Mouse (Mus musculus): ENCODE results near the gene Pacsin1. TPM values are rescaled to one million over a fixed set of nuclear protein-coding genes. Genes with fewer than 3 reads are reported as not detected.

Pacsin1 gene
- polyA plus RNA-seq, 1 experiment from 2014 or later = 0.20 TPM

- no peak overlapping the region for H3K4me2 ChIP-seq
- WGBS (ENCODE audit: insufficient replicate concordance) = 45% methylated on average over 5 of the region's 5 CpGs
- no peak overlapping the region for H3K27ac ChIP-seq
- peaks cover 9% of the 10 kb centered on the region for H3K4me1 ChIP-seq
- H3K4me3 ChIP-seq = no peak overlapping the region
- H3K36me3 ChIP-seq = no peaks in the 10 kb centered on the region
- no peaks in the 10 kb centered on the region for H3K9me3 ChIP-seq (replicated peaks)
- H3K9ac ChIP-seq = no peak overlapping the region
- ATAC-seq = no peak
- H3K27me3 ChIP-seq (replicated peaks) = peaks cover 83% of the 10 kb centered on the region
These were observed 62.9 kb downstream of the Pacsin1 start for GRCm38 (mm10) chr17:27718250-27718649.

- no peaks in the 10 kb centered on the region for H3K36me3 ChIP-seq
- H3K9me3 ChIP-seq (replicated peaks) = no peaks in the 10 kb centered on the region
- peaks cover 83% of the 10 kb centered on the region for H3K27me3 ChIP-seq (replicated peaks)
- no peak for ATAC-seq
- no peak overlapping the region for H3K9ac ChIP-seq
- H3K4me2 ChIP-seq = no peak overlapping the region
- peaks cover 9% of the 10 kb centered on the region for H3K4me1 ChIP-seq
- no peak overlapping the region for H3K27ac ChIP-seq
- WGBS (ENCODE audit: insufficient replicate concordance) = 52% methylated on average over 14 of the region's 14 CpGs
- H3K4me3 ChIP-seq = no peak overlapping the region
These were observed 64.4 kb downstream of the Pacsin1 start for GRCm38 (mm10) chr17:27719663-27720062.

GRCm38 (mm10) chr17:27720326-27720725 is 65.0 kb downstream of the Pacsin1 start:
- Histone ChIP-seq H3K36me3 (no peaks in the 10 kb centered on the region), H3K9ac (no peak overlapping the region), H3K9me3 (replicated peaks) (no peaks in the 10 kb centered on the region), H3K4me2 (no peak overlapping the region), H3K4me1 (peaks cover 13% of the 10 kb centered on the region), H3K27ac (no peak overlapping the region), H3K27me3 (replicated peaks) (peaks cover 86% of the 10 kb centered on the region), H3K4me3 (no peak overlapping the region)
- WGBS (ENCODE audit: insufficient replicate concordance) = 50% methylated on average over 9 of the region's 9 CpGs
- ATAC-seq = no peak

- Histone ChIP-seq H3K27me3 (replicated peaks) (peaks cover 91% of the 10 kb centered on the region), H3K36me3 (no peaks in the 10 kb centered on the region), H3K4me2 (no peak overlapping the region), H3K9me3 (replicated peaks) (no peaks in the 10 kb centered on the region), H3K9ac (no peak overlapping the region), H3K4me3 (no peak overlapping the region), H3K4me1 (peaks cover 20% of the 10 kb centered on the region), H3K27ac (no peak overlapping the region)
- no peak for ATAC-seq
- WGBS (ENCODE audit: insufficient replicate concordance) = 66% methylated on average over 9 of the region's 9 CpGs
These were observed 65.9 kb downstream of the Pacsin1 start for GRCm38 (mm10) chr17:27721125-27721664.

GRCm38 (mm10) chr17:27724327-27724726 is 69.0 kb downstream of the Pacsin1 start:
- ATAC-seq = no peak
- Histone ChIP-seq H3K27me3 (replicated peaks) (peaks cover 61% of the 10 kb centered on the region), H3K9me3 (replicated peaks) (no peaks in the 10 kb centered on the region), H3K36me3 (no peaks in the 10 kb centered on the region), H3K4me3 (no peak overlapping the region), H3K4me2 (no peak overlapping the region), H3K9ac (no peak overlapping the region), H3K4me1 (peaks cover 15% of the 10 kb centered on the region), H3K27ac (no peak overlapping the region)
- 26% methylated on average over 3 of the region's 3 CpGs for WGBS (ENCODE audit: insufficient replicate concordance)

GRCm38 (mm10) chr17:27725011-27725410 is 69.7 kb downstream of the Pacsin1 start:
- ATAC-seq = no peak
- Histone ChIP-seq H3K4me3 (no peak overlapping the region), H3K4me1 (peaks cover 15% of the 10 kb centered on the region), H3K4me2 (no peak overlapping the region), H3K27ac (no peak overlapping the region), H3K36me3 (no peaks in the 10 kb centered on the region), H3K9me3 (replicated peaks) (no peaks in the 10 kb centered on the region), H3K27me3 (replicated peaks) (peaks cover 54% of the 10 kb centered on the region), H3K9ac (no peak overlapping the region)
- 29% methylated on average over 10 of the region's 10 CpGs for WGBS (ENCODE audit: insufficient replicate concordance)

- peaks cover 50% of the 10 kb centered on the region for H3K27me3 ChIP-seq (replicated peaks)
- no peak overlapping the region for H3K27ac ChIP-seq
- WGBS (ENCODE audit: insufficient replicate concordance) = 24% methylated on average over 10 of the region's 10 CpGs
- no peak for ATAC-seq
- H3K36me3 ChIP-seq = no peaks in the 10 kb centered on the region
- H3K4me3 ChIP-seq = no peak overlapping the region
- H3K4me1 ChIP-seq = peaks cover 15% of the 10 kb centered on the region
- H3K9me3 ChIP-seq (replicated peaks) = no peaks in the 10 kb centered on the region
- no peak overlapping the region for H3K4me2 ChIP-seq
- H3K9ac ChIP-seq = no peak overlapping the region
These were observed 70.1 kb downstream of the Pacsin1 start for GRCm38 (mm10) chr17:27725412-27725811.

- no peak overlapping the region for H3K27ac ChIP-seq
These were observed 71.2 kb downstream of the Pacsin1 start for GRCm38 (mm10) chr17:27726527-27726926.

GRCm38 (mm10) chr17:27728770-27729169 is 73.5 kb downstream of the Pacsin1 start, which contains the start of gene Spdef:
Gene Spdef, minus strand, starts transcription at chr17:27728955.
- peaks cover 20% of the 10 kb centered on the region for H3K4me1 ChIP-seq
- no peak for ATAC-seq
- no peaks in the 10 kb centered on the region for H3K36me3 ChIP-seq
- H3K9me3 ChIP-seq (replicated peaks) = no peaks in the 10 kb centered on the region
- H3K4me2 ChIP-seq = no peak within 1 kb of the TSS
- peaks cover 25% of the 10 kb centered on the region for H3K27me3 ChIP-seq (replicated peaks)
- no peak within 1 kb of the TSS for H3K9ac ChIP-seq
- 71% methylated on average over 10 of the region's 10 CpGs for WGBS (ENCODE audit: insufficient replicate concordance)
- H3K27ac ChIP-seq = no peak within 1 kb of the TSS
- H3K4me3 ChIP-seq = no peak within 1 kb of the TSS

More at GRCm38 (mm10) chr17:27726527-27726926, 71.2 kb downstream of the Pacsin1 start:
- no peak for ATAC-seq
- H3K4me3 ChIP-seq = no peak overlapping the region
- no peaks in the 10 kb centered on the region for H3K9me3 ChIP-seq (replicated peaks)
- no peak overlapping the region for H3K9ac ChIP-seq
- peaks cover 15% of the 10 kb centered on the region for H3K4me1 ChIP-seq
- H3K4me2 ChIP-seq = no peak overlapping the region
- no peaks in the 10 kb centered on the region for H3K36me3 ChIP-seq
- peaks cover 40% of the 10 kb centered on the region for H3K27me3 ChIP-seq (replicated peaks)
- 29% methylated on average over 7 of the region's 7 CpGs for WGBS (ENCODE audit: insufficient replicate concordance)

- no peaks in the 10 kb centered on the region for H3K9me3 ChIP-seq (replicated peaks)
- no peaks in the 10 kb centered on the region for H3K36me3 ChIP-seq
- H3K4me1 ChIP-seq = peaks cover 25% of the 10 kb centered on the region
- 59% methylated on average over 5 of the region's 5 CpGs for WGBS (ENCODE audit: insufficient replicate concordance)
- no peaks in the 10 kb centered on the region; the same call in none of the 2 replicates for H3K27me3 ChIP-seq (replicated peaks)
- ATAC-seq = no peak
- H3K27ac ChIP-seq = no peak overlapping the region
- H3K4me2 ChIP-seq = no peak overlapping the region
- H3K4me3 ChIP-seq = no peak overlapping the region
- no peak overlapping the region for H3K9ac ChIP-seq
These were observed 76.8 kb downstream of the Pacsin1 start for GRCm38 (mm10) chr17:27732152-27732551.

GRCm38 (mm10) chr17:27732694-27733093 is 77.4 kb downstream of the Pacsin1 start:
- ATAC-seq = no peak
- H3K9me3 ChIP-seq (replicated peaks) = no peaks in the 10 kb centered on the region
- H3K4me1 ChIP-seq = peaks cover 25% of the 10 kb centered on the region
- no peak overlapping the region for H3K4me2 ChIP-seq
- no peak overlapping the region for H3K9ac ChIP-seq
- 70% methylated on average over 3 of the region's 3 CpGs for WGBS (ENCODE audit: insufficient replicate concordance)
- no peaks in the 10 kb centered on the region; the same call in none of the 2 replicates for H3K27me3 ChIP-seq (replicated peaks)
- no peak overlapping the region for H3K27ac ChIP-seq
- no peaks in the 10 kb centered on the region for H3K36me3 ChIP-seq
- H3K4me3 ChIP-seq = no peak overlapping the region

- Histone ChIP-seq H3K27ac (no peak overlapping the region), H3K36me3 (no peaks in the 10 kb centered on the region), H3K9ac (peak overlapping the region; percentile 18; the same call in 1 of the 2 replicates), H3K4me2 (peak overlapping the region; percentile 37), H3K4me1 (peaks cover 25% of the 10 kb centered on the region), H3K9me3 (replicated peaks) (no peaks in the 10 kb centered on the region), H3K4me3 (no peak overlapping the region), H3K27me3 (replicated peaks) (no peaks in the 10 kb centered on the region; the same call in none of the 2 replicates)
- peak; percentile 64 for ATAC-seq
- WGBS (ENCODE audit: insufficient replicate concordance) = 8% methylated on average over 12 of the region's 13 CpGs
These were observed 79.2 kb downstream of the Pacsin1 start for GRCm38 (mm10) chr17:27734344-27735073.

Measured in liver, embryonic 12.5 days (tissue).